Mouse (Mus musculus) G1E (cell line): ENCODE measurements around the gene Esrrb. TPM values are rescaled to one million over a fixed set of nuclear protein-coding genes. Genes with fewer than 3 reads are reported as not detected.

Source experiments
- ATAC-seq: 2 replicates; pipeline ENCODE4 v1.8.0; 2016; ENCODE audit warnings: mild to moderate bottlenecking; ENCODE audit not compliant: insufficient number of reproducible peaks, poor library complexity, low FRiP score, severe bottlenecking; ENCODE audit errors: extremely low read depth
- DNase-seq: peaks from one replicate; pipeline ENCODE4 v3.0.0; 2012; ENCODE audit warnings: low spot score
- H3K27me3 ChIP-seq: 2 replicates; pipeline ENCODE4 v1.6.1; 2012; ENCODE audit warnings: mild to moderate bottlenecking, low read length, inconsistent platforms; ENCODE audit not compliant: insufficient read depth
- H3K36me3 ChIP-seq: replicated peaks from 2 replicates; pipeline ENCODE3; 2012; ENCODE audit warnings: mild to moderate bottlenecking, inconsistent platforms
- H3K4me1 ChIP-seq: 2 replicates; pipeline ENCODE4 v1.6.1; 2012; ENCODE audit warnings: low read depth, low read length, inconsistent platforms, mixed read lengths; ENCODE audit not compliant: insufficient read depth
- H3K4me3 ChIP-seq: 2 replicates; pipeline ENCODE4 v1.5.1; 2012; ENCODE audit warnings: low read depth, mild to moderate bottlenecking, inconsistent platforms, low read length, moderate library complexity, mixed read lengths
- H3K9me3 ChIP-seq: replicated peaks from 2 replicates; pipeline ENCODE4 v1.6.1; 2012; ENCODE audit warnings: inconsistent platforms
- CTCF ChIP-seq: IDR thresholded peaks from 2 replicates; pipeline ENCODE4 v1.5.1; 2012; ENCODE audit warnings: low read depth, low read length, inconsistent platforms, mixed read lengths
- GATA1 ChIP-seq: IDR thresholded peaks from 2 replicates; pipeline ENCODE4 v1.6.1; 2012; ENCODE audit warnings: borderline replicate concordance, low read length, inconsistent platforms, mixed read lengths
- GATA2 ChIP-seq: IDR thresholded peaks from 2 replicates; pipeline ENCODE4 v1.6.1; 2012; ENCODE audit warnings: low read depth, low read length, inconsistent platforms, borderline replicate concordance
- POLR2AphosphoS5 ChIP-seq: IDR thresholded peaks from 2 replicates; pipeline ENCODE4 v1.6.1; 2012; ENCODE audit warnings: low read depth, low read length, inconsistent platforms; ENCODE audit not compliant: insufficient replicate concordance
- TAL1 ChIP-seq: conservative IDR thresholded peaks from 2 replicates; pipeline ENCODE4 v1.6.1; 2012; ENCODE audit warnings: low read depth, low read length, inconsistent platforms, mixed read lengths
- polyA plus RNA-seq: library from polyadenylated mRNA; stranded (reverse); fragments of >175 nt; gene quantifications from 2 replicates; pipeline ENCODE4 v1.2.3, GENCODE M21; 2012
- total RNA-seq, 2 experiments: library from RNA; stranded (forward) in 1 of 2; stranded (reverse) in 1 of 2; fragments of 200-1000 nt in 1 of 2; fragments of >200 nt in 1 of 2; fragmentation: Nextera tagmentation in 1 of 2; gene quantifications; 2 replicates each; pipeline ENCODE4 v1.2.3; 2014 to 2017

Gene Esrrb
- total and polyA plus RNA-seq, 3 experiments, result 0.11 TPM; not detected in 2

- ATAC-seq, result no peak
- no peaks in the 10 kb centered on the region for H3K36me3 ChIP-seq
- no peak overlapping the region for H3K4me3 ChIP-seq
These were observed 196.0 kb downstream of the Esrrb start for GRCm38 (mm10) chr12:86556796-86557517.

DNA sequence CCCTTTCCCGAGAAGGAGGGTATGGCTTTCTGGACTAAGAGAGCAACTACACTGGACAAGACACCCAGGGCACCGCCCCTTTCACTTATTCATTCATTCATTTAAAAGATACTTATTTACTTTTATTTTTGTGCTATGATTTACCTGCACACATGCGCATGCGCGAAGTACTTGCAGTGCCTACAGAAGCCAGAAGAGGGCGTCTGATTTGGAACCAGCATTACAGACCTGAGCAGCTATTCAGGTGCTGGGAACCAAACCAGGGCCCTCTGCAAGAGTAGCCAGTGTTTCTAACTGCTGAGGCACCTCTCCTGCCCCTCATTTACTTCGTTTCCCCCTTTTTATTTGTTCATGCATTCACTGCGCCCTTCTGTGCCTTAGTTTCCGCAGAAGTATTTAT, 198.0 kb downstream of the Esrrb start:
- H3K4me1 ChIP-seq, result no peaks in the 10 kb centered on the region
- no peak overlapping the region for H3K4me3 ChIP-seq
- DNase-seq (no peak), ATAC-seq (no peak)
- peaks cover 20% of the 10 kb centered on the region for H3K27me3 ChIP-seq
- H3K36me3 ChIP-seq, result no peaks in the 10 kb centered on the region
- TF ChIP-seq GATA1 (no peak), CTCF (peak; percentile 25; the same call in 1 of the 2 replicates)
- no peaks in the 10 kb centered on the region for H3K9me3 ChIP-seq

More at GRCm38 (mm10) chr12:86556796-86557517, 196.0 kb downstream of the Esrrb start:
- no peak for DNase-seq
- no peak for TF ChIP-seq GATA2
- TF ChIP-seq CTCF, result no peak
- no peak for TF ChIP-seq GATA1
- no peak for TF ChIP-seq POLR2AphosphoS5
- no peak for TF ChIP-seq TAL1
- Histone ChIP-seq H3K4me1 (no peaks in the 10 kb centered on the region), H3K9me3 (no peaks in the 10 kb centered on the region), H3K27me3 (peaks cover 16% of the 10 kb centered on the region)

- H3K9me3 ChIP-seq, result no peaks in the 10 kb centered on the region
- H3K36me3 ChIP-seq, result no peaks in the 10 kb centered on the region
- no peaks in the 10 kb centered on the region for H3K4me1 ChIP-seq
- DNase-seq (no peak), ATAC-seq (no peak)
- H3K27me3 ChIP-seq, result peaks cover 31% of the 10 kb centered on the region
- H3K4me3 ChIP-seq, result no peak overlapping the region
- TF ChIP-seq GATA2 (no peak), CTCF (no peak), GATA1 (no peak), POLR2AphosphoS5 (no peak), TAL1 (no peak)
These were observed 201.8 kb downstream of the Esrrb start for GRCm38 (mm10) chr12:86562705-86563104.

- H3K4me3 ChIP-seq, result no peak overlapping the region
- H3K4me1 ChIP-seq, result no peaks in the 10 kb centered on the region
- no peaks in the 10 kb centered on the region for H3K36me3 ChIP-seq
- no peak for DNase-seq
- ATAC-seq, result no peak
- peaks cover 15% of the 10 kb centered on the region for H3K27me3 ChIP-seq
- H3K9me3 ChIP-seq, result no peaks in the 10 kb centered on the region
- TF ChIP-seq GATA1 (no peak), GATA2 (no peak), CTCF (no peak), POLR2AphosphoS5 (no peak), TAL1 (no peak)
These were observed 205.1 kb downstream of the Esrrb start for GRCm38 (mm10) chr12:86565996-86566395.

Other genes with a start within 250 kb of the Esrrb start
- 58.1 and 95.0 TPM in 2 replicates for gene Gpatch2l, start 119.3 kb upstream of the Esrrb start, total RNA-seq (2014; fragmentation: Nextera tagmentation)
- 53.9 and 56.4 TPM in 2 replicates for gene Gpatch2l, start 119.3 kb upstream of the Esrrb start, total RNA-seq (2017)
- gene Gpatch2l, start 119.3 kb upstream of the Esrrb start, polyA plus RNA-seq, result 17.9 and 18.4 TPM in 2 replicates